Mouse (Mus musculus): ENCODE measurements around the gene Txnrd2.

DNA sequence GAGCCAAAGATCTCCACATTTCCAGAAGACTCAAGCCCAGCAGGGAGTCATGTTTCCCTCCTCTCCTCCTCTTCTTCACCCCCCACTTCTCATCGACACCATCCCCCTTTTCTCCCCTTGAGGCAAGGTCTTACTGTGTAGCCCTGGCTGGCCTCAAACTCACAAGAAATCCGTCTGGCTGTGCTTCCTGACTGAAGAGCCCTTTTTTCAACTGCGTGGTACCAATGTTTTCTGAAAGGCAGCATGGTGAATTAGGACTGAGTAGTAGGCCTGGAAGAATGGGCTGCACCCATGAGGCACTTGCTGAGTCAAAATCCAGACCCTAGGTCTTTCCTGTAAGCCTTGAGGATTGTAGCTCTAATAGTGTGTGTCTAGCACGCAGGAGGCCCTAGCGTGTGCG, 35.8 kb upstream of the Txnrd2 start:
- TF ChIP-seq CTCF (conservative IDR thresholded peaks at IDR 0.05; ENCODE audit: low read length) (no peak), NANOG (IDR thresholded peaks at IDR 0.05; ENCODE audit: borderline replicate concordance, low read length) (no peak), POU5F1 (IDR thresholded peaks at IDR 0.05; ENCODE audit: borderline replicate concordance, low read length) (no peak)
